Mouse (Mus musculus) brown adipose tissue, adult 24 weeks (tissue): ENCODE results near the gene Soga1. TPM values are rescaled to one million over a fixed set of nuclear protein-coding genes. Genes with fewer than 3 reads are reported as not detected.
A peak's percentile ranks its signal among the peaks of the same experiment; 100 is the strongest.

Experiments used
- H3K27ac ChIP-seq: fragments of 200-500 bp; replicated peaks from 2 replicates; pipeline ENCODE4 v1.5.1; 2012; ENCODE audit warnings: low read depth, mild to moderate bottlenecking, low read length
- H3K4me1 ChIP-seq: fragments of 200-500 bp; 2 replicates; pipeline ENCODE4 v1.6.1; 2012; ENCODE audit warnings: low read length, mixed read lengths; ENCODE audit not compliant: control insufficient read depth, insufficient read depth, insufficient read length
- H3K4me3 ChIP-seq: fragments of 200-500 bp; 2 replicates; pipeline ENCODE4 v1.5.1; 2012; ENCODE audit warnings: low read depth, mild to moderate bottlenecking, low read length, moderate library complexity; ENCODE audit not compliant: insufficient read depth
- polyA plus RNA-seq: library from polyadenylated mRNA; stranded (reverse); fragments of >200 nt; gene quantifications from 2 replicates; pipeline ENCODE4 v1.2.4, GENCODE M21; 2012; ENCODE audit not compliant: missing spikeins, insufficient read depth, insufficient read length

Gene Soga1
- 6.0 and 6.9 TPM in 2 replicates for polyA plus RNA-seq

DNA sequence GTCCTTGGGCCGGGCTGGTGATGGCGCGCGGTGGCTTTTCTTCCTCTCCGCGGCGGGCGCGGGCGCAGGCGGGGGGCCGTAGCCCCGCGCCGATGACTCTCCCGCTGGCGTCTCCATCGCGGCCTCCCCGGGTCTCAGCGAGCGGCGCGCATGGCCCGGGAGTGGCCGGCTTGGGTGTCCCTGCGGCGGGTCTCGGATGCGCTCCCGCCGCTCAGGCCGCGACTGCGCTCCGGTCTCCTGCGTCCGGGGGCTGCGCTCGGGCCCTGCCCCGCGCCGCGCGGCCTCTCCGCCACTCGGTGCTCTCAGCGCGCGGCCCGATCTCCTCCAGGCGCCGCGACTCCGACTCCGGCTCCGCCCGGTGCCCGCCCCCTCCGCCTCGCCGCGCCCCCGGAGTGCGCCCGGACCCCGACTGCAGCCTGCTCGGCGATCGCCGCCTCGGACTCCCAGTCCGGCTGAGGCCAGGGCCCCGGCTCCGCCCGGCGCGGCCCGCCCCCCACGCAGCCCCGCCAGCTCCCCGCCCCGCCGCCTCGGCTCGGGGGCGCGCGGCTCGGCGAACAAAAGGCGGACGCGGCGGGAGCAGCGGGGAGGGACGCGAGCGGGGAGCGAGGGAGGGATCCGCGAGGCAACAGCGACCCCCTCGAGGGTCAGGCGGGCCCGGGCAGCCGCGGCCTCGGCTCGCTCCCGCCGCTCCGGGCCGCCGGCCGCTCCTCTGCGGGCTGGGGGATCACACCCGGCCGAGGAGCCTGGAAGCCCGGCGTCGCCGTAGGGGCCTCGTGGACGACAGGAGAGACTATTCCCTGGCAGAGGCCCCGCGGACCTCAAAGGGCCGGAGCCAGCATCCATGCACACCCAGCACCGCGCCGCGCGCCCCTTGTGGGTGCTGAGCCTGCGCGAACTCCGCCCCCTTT, at the start of gene Soga1:
Gene Soga1 (minus strand): TSS at position 462 of the 908 bp plus-strand sequence.
- H3K4me1 ChIP-seq: peaks cover 24% of the 10 kb centered on the region
- peak within 1 kb of the TSS; percentile 81 for H3K27ac ChIP-seq
- H3K4me3 ChIP-seq: peak within 1 kb of the TSS; percentile 75

DNA sequence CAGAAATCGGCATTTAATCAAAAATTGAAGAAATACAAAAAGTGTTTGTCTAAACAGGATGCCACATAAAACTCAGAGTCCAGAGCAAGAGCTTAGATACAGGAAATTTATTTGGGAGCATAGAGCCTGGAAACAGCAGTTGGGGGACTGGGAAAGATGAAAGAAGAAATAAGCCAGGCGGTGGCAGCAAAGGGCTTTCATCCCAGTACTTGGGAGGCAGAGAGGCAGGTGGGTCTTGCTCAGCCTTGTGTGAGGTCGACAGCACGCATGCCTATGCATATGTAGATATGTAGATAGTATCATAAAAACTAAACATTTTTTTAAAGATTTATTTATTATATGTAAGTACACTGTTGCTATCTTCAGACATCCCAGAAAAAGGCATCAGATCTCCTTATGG, 49.0 kb upstream of the Soga1 start:
- Histone ChIP-seq H3K4me3 (no peak overlapping the region), H3K27ac (no peak overlapping the region), H3K4me1 (peaks cover 4% of the 10 kb centered on the region; the same call in 1 of the 2 replicates)

DNA sequence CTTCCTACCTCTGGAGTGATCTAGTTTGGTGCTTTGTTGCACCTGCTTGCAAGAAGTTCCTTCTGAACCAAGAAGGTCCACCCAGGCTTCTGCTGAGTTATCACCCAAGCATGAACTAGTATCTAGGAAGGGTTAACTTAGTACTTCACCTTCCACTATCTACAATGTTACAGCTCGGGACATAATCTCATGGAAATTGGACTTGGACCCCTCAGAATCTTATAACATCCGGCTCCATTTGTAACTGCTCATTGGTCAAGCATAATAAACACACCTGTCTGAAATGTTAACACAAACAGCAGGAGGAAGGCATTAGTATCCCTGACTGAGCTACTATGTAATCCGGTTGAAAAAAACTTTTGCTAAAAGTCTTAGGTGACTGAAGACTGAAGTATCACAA, 48.3 kb upstream of the Soga1 start:
- Histone ChIP-seq H3K27ac (no peak overlapping the region), H3K4me3 (no peak overlapping the region), H3K4me1 (peaks cover 4% of the 10 kb centered on the region; the same call in 1 of the 2 replicates)

DNA sequence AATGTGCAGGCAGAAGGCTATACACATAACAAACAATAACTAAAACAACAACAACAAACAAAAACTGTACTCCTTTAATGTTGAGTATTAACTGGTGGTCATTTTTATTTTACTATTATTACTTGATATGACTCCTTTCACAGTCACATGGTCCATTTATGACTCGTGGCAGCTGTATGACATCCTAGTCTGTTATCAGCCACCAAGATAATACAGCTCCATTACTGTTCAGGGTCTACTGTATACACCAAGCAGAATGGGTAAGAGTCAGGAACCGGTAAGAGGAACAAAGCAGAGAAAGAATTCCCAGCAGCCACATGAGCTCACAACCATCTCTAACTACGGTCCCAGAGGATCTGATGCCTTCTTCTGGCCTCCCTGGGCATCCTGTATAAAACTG, 46.2 kb upstream of the Soga1 start:
- H3K4me1 ChIP-seq: no peaks in the 10 kb centered on the region

DNA sequence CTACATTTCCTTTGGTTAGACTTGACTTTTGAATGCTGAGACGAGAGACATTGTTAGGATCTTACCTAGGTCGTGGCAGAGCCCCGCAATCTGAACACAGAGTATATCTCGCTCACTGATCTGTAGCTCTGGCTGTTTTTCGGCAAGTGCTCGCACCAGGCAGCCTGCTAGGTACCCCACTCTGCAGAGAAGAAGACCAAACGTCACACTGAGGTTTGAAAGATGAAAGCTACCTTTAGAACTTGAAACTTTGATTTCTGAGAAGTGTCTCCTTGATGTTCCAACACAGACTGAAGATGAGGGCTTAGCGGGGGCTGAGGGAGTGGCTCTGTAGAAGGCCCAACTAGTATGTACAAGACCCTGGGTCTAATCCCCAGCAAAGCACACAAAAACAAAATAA, 42.7 kb upstream of the Soga1 start:
- no peaks in the 10 kb centered on the region for H3K4me1 ChIP-seq
- no peak overlapping the region for H3K27ac ChIP-seq
- no peak overlapping the region for H3K4me3 ChIP-seq

More for the DNA sequence above, 46.2 kb upstream of the Soga1 start:
- H3K27ac ChIP-seq: no peak overlapping the region
- no peak overlapping the region for H3K4me3 ChIP-seq

DNA sequence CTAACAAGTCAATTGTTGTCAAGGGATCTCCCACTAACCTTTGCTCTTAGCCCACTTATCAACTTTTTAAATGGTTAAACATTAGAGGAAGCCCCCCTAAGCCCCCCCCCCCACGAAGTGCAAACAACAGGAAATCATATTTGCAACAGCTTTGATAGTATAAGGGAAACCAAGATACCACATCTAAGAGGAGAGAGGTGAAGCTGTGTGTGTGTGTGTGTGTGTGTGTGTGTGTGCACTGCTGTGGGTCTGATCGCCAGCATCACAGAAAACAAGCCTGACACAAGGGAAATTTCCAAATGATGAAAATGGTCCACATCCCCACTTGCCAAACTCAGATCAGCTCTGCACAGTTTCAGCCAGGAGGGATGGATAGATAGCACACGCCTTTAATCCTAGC, 40.0 kb upstream of the Soga1 start:
- H3K27ac ChIP-seq: no peak overlapping the region
- no peak overlapping the region for H3K4me3 ChIP-seq
- no peaks in the 10 kb centered on the region for H3K4me1 ChIP-seq

GRCm38 (mm10) chr2:157118556-157118955, 39.5 kb upstream of the Soga1 start:
- Histone ChIP-seq H3K4me3 (no peak overlapping the region), H3K27ac (no peak overlapping the region), H3K4me1 (no peaks in the 10 kb centered on the region)

DNA sequence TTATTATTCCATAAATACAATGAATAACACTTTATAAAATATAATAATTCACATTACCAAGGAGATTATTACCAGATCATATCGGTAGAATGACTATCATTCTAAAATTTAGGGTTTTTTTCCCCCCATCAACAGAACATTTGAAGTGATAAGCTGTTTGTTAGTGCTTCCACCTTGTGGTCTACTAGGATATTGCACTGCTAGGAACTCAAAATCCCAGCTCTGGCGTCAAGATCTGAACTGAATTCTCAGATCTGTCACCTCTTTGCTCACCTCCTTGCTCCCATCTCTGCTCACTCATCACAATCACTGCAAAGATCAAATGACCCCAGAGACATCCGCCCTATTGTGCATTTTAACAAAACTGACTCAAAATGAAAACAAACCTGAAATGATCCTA, 37.9 kb upstream of the Soga1 start:
- no peak overlapping the region for H3K27ac ChIP-seq
- H3K4me1 ChIP-seq: no peaks in the 10 kb centered on the region
- H3K4me3 ChIP-seq: no peak overlapping the region

DNA sequence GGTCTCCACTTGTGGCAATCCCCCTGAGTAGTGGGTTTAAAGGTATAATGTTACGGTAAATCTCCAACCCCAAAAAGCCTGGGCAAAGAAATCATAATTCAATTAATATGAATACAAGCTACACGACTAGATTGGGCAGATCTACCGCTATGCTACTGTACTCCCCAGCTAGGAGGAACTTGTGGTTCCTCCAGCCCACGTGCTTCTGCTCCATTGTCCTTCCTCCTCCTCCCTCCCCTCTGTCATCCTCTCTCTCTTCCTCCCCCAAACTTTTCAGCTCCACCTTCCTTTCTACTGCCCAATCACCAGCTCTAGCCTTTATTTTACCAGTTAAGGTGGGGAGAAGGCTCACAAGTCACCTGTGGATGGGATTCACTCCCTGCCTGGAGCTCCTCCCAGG, 29.2 kb upstream of the Soga1 start:
- Histone ChIP-seq H3K4me3 (no peak overlapping the region), H3K27ac (no peak overlapping the region), H3K4me1 (no peaks in the 10 kb centered on the region)

DNA sequence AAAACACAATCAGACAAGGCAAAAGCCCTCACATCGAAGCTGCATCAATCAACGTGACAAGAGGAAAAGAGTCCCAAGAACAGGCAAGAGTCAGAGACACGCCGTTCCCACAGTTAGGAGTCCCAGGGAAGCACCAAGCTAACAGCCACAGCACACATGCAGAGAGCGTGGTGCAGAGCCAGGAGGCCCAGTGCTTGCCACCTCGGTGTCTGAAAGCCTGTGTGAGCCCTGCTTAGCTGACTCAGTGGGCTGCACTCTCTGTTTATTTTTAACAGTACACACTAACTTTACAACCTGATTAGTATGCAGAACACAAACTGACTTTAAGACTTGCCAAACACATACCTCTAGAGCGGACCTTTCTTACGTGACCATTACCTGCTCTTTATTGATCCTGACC, 25.4 kb upstream of the Soga1 start:
- no peak overlapping the region for H3K27ac ChIP-seq

GRCm38 (mm10) chr2:157102256-157102655, 23.2 kb upstream of the Soga1 start:
- Histone ChIP-seq H3K4me3 (no peak overlapping the region), H3K4me1 (no peaks in the 10 kb centered on the region; the same call in 1 of the 2 replicates), H3K27ac (no peak overlapping the region)

More for the DNA sequence above, 25.4 kb upstream of the Soga1 start:
- no peaks in the 10 kb centered on the region; the same call in 1 of the 2 replicates for H3K4me1 ChIP-seq
- H3K4me3 ChIP-seq: no peak overlapping the region

GRCm38 (mm10) chr2:157101650-157102049, 22.6 kb upstream of the Soga1 start:
- no peaks in the 10 kb centered on the region; the same call in 1 of the 2 replicates for H3K4me1 ChIP-seq
- no peak overlapping the region for H3K27ac ChIP-seq
- H3K4me3 ChIP-seq: no peak overlapping the region

DNA sequence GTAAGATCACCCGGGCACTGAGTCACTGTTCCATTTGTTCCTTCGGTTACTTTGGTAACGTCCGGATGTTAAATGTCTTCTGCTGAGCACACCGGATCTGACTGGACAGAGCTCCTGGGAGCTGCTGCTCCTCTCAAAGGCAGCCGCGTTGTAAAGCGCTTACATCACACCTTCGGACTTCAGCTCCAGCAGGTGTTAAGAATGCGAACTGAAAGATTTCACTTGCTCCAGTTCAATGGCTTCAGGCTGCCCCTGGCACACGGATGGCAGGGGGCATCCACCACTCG, 21.2 kb upstream of the Soga1 start:
- Histone ChIP-seq H3K4me1 (no peaks in the 10 kb centered on the region; the same call in 1 of the 2 replicates), H3K27ac (no peak overlapping the region), H3K4me3 (no peak overlapping the region)

GRCm38 (mm10) chr2:157099532-157100318, 20.7 kb upstream of the Soga1 start:
- Histone ChIP-seq H3K4me3 (no peak overlapping the region), H3K27ac (no peak overlapping the region), H3K4me1 (no peaks in the 10 kb centered on the region; the same call in 1 of the 2 replicates)

- no peak overlapping the region for H3K27ac ChIP-seq
- no peak overlapping the region for H3K4me3 ChIP-seq
- H3K4me1 ChIP-seq: peaks cover 2% of the 10 kb centered on the region; the same call in 1 of the 2 replicates
Observed at GRCm38 (mm10) chr2:157095005-157095755, 16.1 kb upstream of the Soga1 start.
